Comparison of ENCODE assay signal across 10 mouse cellular contexts in genomic region chr3:51778179-51778578, GRCm38 (mm10).
A peak's percentile ranks its signal among the peaks of the same experiment; 100 is the strongest.
DNase-seq lines count a peak whose midpoint lies in the region; ATAC-seq lines count a peak whose summit lies in the region.
"Had no signal": no experiment of that assay in that cellular context is flagged by ENCODE, and none has a peak within 500 bp of the region (broad histone marks: within the 10 kb centered on the region; RNA-seq: fewer than 3 reads in every experiment).

No protein-coding gene starts in this region.

- peak overlapping the region; percentile 27; the same call in 1 of the 2 replicates for H3K27ac ChIP-seq in intestine, embryonic 14.5 days (ENCODE audit: low read depth)
- H3K27ac ChIP-seq in intestine, embryonic 16.5 days (ENCODE audit: low read length) = no peak overlapping the region
- peak overlapping the region; percentile 72 for H3K27ac ChIP-seq in embryonic facial prominence, embryonic 10.5 days (replicated peaks)
- peak overlapping the region; percentile 73 for H3K27ac ChIP-seq in hindbrain, embryonic 10.5 days
- H3K27ac ChIP-seq in midbrain, embryonic 14.5 days (replicated peaks; ENCODE audit: low read depth, low read length) = peak overlapping the region; percentile 90

- H3K4me3 ChIP-seq in intestine, embryonic 14.5 days (ENCODE audit: low read depth, low read length) = no peak overlapping the region
- no peak overlapping the region for H3K4me3 ChIP-seq in intestine, embryonic 16.5 days (ENCODE audit: low read length)
- H3K4me3 ChIP-seq in embryonic facial prominence, embryonic 10.5 days = no peak overlapping the region
- H3K4me3 ChIP-seq in hindbrain, embryonic 10.5 days = no peak overlapping the region
- H3K4me3 ChIP-seq in midbrain, embryonic 14.5 days (replicated peaks; ENCODE audit: low read depth, low read length) = no peak overlapping the region
- H3K4me3 ChIP-seq: erythroblast, embryonic 14.5 days had no signal

- ATAC-seq in intestine, embryonic 14.5 days (replicated peaks; ENCODE audit: low FRiP score, low TSS enrichment, low read depth) = no peak
- no peak for ATAC-seq in intestine, embryonic 16.5 days
- no peak for ATAC-seq in midbrain, embryonic 14.5 days (ENCODE audit: low FRiP score, low TSS enrichment)

- no peaks in the 10 kb centered on the region for H3K36me3 ChIP-seq in intestine, embryonic 14.5 days (ENCODE audit: control insufficient read depth, insufficient read depth, low read length)
- H3K36me3 ChIP-seq in intestine, embryonic 16.5 days (ENCODE audit: control insufficient read depth, insufficient read depth, low read length) = no peaks in the 10 kb centered on the region
- H3K36me3 ChIP-seq in embryonic facial prominence, embryonic 10.5 days (replicated peaks) = no peaks in the 10 kb centered on the region
- H3K36me3 ChIP-seq in hindbrain, embryonic 10.5 days = no peaks in the 10 kb centered on the region
- H3K36me3 ChIP-seq in midbrain, embryonic 14.5 days (ENCODE audit: control insufficient read depth, insufficient read depth, low read length) = no peaks in the 10 kb centered on the region

- H3K27me3 ChIP-seq in intestine, embryonic 14.5 days (replicated peaks; ENCODE audit: control insufficient read depth, insufficient read depth, low read length) = no peaks in the 10 kb centered on the region
- no peaks in the 10 kb centered on the region for H3K27me3 ChIP-seq in intestine, embryonic 16.5 days (replicated peaks; ENCODE audit: control insufficient read depth, insufficient read depth, low read length)
- H3K27me3 ChIP-seq in embryonic facial prominence, embryonic 10.5 days (replicated peaks; ENCODE audit: low read depth, poor library complexity, severe bottlenecking) = no peaks in the 10 kb centered on the region
- H3K27me3 ChIP-seq in hindbrain, embryonic 10.5 days (ENCODE audit: insufficient read depth, poor library complexity, severe bottlenecking) = no peaks in the 10 kb centered on the region
- H3K27me3 ChIP-seq in midbrain, embryonic 14.5 days (ENCODE audit: control insufficient read depth, insufficient read depth, low read length) = no peaks in the 10 kb centered on the region

- H3K4me2 ChIP-seq in intestine, embryonic 14.5 days (ENCODE audit: low read length) = 0 out of 2 replicates have a peak overlapping the region, but pooled peaks have one; percentile 13
- H3K4me2 ChIP-seq in intestine, embryonic 16.5 days (ENCODE audit: low read depth, low read length) = no peak overlapping the region
- H3K4me2 ChIP-seq in midbrain, embryonic 14.5 days (ENCODE audit: low read length) = no peak overlapping the region

- no peak overlapping the region for H3K9ac ChIP-seq in intestine, embryonic 14.5 days (ENCODE audit: low read length)
- H3K9ac ChIP-seq in intestine, embryonic 16.5 days (ENCODE audit: low read depth, low read length) = no peak overlapping the region
- no peak overlapping the region for H3K9ac ChIP-seq in midbrain, embryonic 14.5 days (replicated peaks; ENCODE audit: low read length)

- no peak for DNase-seq in intestine, embryonic 14.5 days (ENCODE audit: low spot score)
- no peak for DNase-seq in embryonic facial prominence, embryonic 10.5 days (ENCODE audit: low spot score)
- no peak for DNase-seq in hindbrain, embryonic 10.5 days (ENCODE audit: low spot score)
- DNase-seq in midbrain, embryonic 14.5 days = no peak
- DNase-seq in cerebellum, postnatal 14 days = no peak
- DNase-seq in frontal cortex, postnatal 14 days (ENCODE audit: low spot score in 2 of 2) = no peak
- DNase-seq in spleen, postnatal 4 days (ENCODE audit: low spot score in 2 of 2) = no peak
- DNase-seq: thymus, postnatal 4 days had no signal

- no peaks in the 10 kb centered on the region for H3K9me3 ChIP-seq in intestine, embryonic 14.5 days (ENCODE audit: control insufficient read depth, low read length)
- no peaks in the 10 kb centered on the region for H3K9me3 ChIP-seq in intestine, embryonic 16.5 days (ENCODE audit: control insufficient read depth, low read length)
- H3K9me3 ChIP-seq in embryonic facial prominence, embryonic 10.5 days = no peaks in the 10 kb centered on the region
- no peaks in the 10 kb centered on the region for H3K9me3 ChIP-seq in hindbrain, embryonic 10.5 days
- H3K9me3 ChIP-seq in midbrain, embryonic 14.5 days (ENCODE audit: control insufficient read depth, low read length) = no peaks in the 10 kb centered on the region

- WGBS in intestine, embryonic 14.5 days = 37% methylated on average over 3 of the region's 3 CpGs
- 54% methylated on average over 3 of the region's 3 CpGs for WGBS in intestine, embryonic 16.5 days
- WGBS in embryonic facial prominence, embryonic 10.5 days = 79% methylated on average over 3 of the region's 3 CpGs
- WGBS in hindbrain, embryonic 10.5 days = 68% methylated on average over 3 of the region's 3 CpGs
- 42% methylated on average over 3 of the region's 3 CpGs for WGBS in midbrain, embryonic 14.5 days

- peaks cover 17% of the 10 kb centered on the region for H3K4me1 ChIP-seq in intestine, embryonic 14.5 days (replicated peaks; ENCODE audit: control insufficient read depth, insufficient read depth, low read length)
- H3K4me1 ChIP-seq in intestine, embryonic 16.5 days (ENCODE audit: control insufficient read depth, insufficient read depth, low read length) = peaks cover 14% of the 10 kb centered on the region
- peaks cover 19% of the 10 kb centered on the region for H3K4me1 ChIP-seq in embryonic facial prominence, embryonic 10.5 days
- H3K4me1 ChIP-seq in hindbrain, embryonic 10.5 days (replicated peaks) = peaks cover 19% of the 10 kb centered on the region
- peaks cover 19% of the 10 kb centered on the region for H3K4me1 ChIP-seq in midbrain, embryonic 14.5 days (ENCODE audit: control insufficient read depth, insufficient read depth, low read length)
